Mouse (Mus musculus) brain, embryonic 14.5 days (tissue): ENCODE results near the gene Zdhhc14. TPM values are rescaled to one million over a fixed set of nuclear protein-coding genes. Genes with fewer than 3 reads are reported as not detected.
A peak's percentile ranks its signal among the peaks of the same experiment; 100 is the strongest.

Experiments used
- DNase-seq: peaks from one replicate; pipeline ENCODE4 v3.0.0-alpha.2; 2011; ENCODE audit warnings: low read depth
- CTCF ChIP-seq: fragments of 200-500 bp; IDR thresholded peaks from 2 replicates; pipeline ENCODE4 v1.5.1; 2012; ENCODE audit warnings: inconsistent platforms, mild to moderate bottlenecking, moderate library complexity, borderline replicate concordance; ENCODE audit not compliant: insufficient read depth, insufficient read length; ENCODE audit errors: extremely low read depth
- POLR2A ChIP-seq: fragments of 200-500 bp; IDR thresholded peaks from 2 replicates; pipeline ENCODE4 v1.6.1; 2012; ENCODE audit warnings: mild to moderate bottlenecking, inconsistent platforms, borderline replicate concordance; ENCODE audit not compliant: poor library complexity, insufficient read depth, insufficient read length, severe bottlenecking; ENCODE audit errors: extremely low read depth
- polyA plus RNA-seq: library from polyadenylated mRNA; depleted of rRNA; stranded (reverse); fragments of >200 nt; gene quantifications from 2 replicates; pipeline ENCODE4 v1.2.3, GENCODE M21; 2012; rRNA removed

Gene Zdhhc14
- 2.8 and 6.2 TPM in 2 replicates for polyA plus RNA-seq

DNA sequence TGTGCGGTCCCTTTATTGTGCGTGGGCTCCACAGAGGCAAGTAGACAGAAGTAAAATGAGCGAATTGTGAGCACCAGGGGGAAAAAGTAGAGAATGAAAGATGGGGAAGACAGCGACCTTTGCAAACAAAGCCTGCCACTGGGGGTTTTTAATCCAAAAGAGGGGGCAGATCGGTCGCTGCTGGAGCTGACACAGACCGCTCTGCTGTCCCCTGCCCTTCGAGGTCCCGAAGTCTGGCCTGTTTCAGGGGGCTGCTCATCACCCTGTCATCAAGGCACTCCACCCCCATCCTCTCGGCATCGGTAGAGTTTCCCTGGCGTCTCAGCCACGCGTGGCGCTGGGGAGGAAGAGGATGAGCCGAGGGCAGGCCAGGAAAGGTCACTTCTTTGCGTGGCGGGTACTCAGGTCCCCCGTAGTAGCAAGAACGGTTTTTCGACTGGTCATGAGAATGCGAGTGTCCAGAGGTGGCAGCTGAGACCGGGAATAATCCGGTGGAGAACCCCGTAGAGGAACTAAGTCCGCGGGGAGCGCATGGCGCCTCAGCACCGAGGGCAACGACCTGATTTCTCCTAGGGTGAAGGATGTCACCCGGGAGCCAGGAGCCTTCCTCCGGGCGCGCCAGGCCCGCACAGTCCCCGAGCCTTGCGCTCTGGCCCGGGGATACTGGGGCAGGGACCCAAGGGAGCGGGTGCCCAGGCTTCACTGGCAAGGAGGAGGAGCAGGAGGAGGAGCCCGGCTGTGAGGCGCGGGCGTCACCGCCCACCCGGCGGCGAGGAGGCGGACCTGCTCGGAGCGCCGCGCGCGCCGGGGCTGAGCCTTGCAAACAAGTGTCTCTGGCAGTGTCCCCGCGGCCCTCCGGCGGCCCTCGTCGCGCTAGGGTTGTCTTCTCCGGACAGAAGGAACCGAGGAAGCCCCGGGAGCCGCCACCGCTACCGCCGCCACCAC is at the start of gene Zdhhc14:
Zdhhc14 (plus strand) TSS at position 757 of the 945 bp plus-strand sequence.
- peak; percentile 97 for DNase-seq

DNA sequence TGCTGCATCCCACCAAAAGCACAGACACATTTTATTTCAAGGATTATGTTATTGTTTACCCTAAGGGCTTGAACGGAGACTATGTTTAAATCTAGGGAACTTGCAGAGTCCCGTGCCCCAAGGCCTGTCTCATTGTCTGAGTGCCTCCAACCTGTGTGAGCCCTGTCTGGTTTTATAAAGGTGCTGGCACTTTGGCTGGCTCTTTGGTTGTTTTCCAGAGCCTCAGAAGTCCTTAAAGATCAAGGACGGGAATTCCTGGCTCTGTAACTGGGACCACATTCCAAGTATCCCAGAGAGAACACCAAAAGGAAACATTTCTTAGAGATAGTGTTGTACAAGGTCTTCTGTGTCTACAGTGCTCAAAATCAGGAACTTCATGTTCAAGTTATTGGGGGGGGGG is 49.1 kb upstream of the Zdhhc14 start:
- no peak for TF ChIP-seq POLR2A
- no peak for TF ChIP-seq CTCF

More for the DNA sequence above, at the start of gene Zdhhc14:
- TF ChIP-seq CTCF = no peak
- peak; percentile 84 for TF ChIP-seq POLR2A

DNA sequence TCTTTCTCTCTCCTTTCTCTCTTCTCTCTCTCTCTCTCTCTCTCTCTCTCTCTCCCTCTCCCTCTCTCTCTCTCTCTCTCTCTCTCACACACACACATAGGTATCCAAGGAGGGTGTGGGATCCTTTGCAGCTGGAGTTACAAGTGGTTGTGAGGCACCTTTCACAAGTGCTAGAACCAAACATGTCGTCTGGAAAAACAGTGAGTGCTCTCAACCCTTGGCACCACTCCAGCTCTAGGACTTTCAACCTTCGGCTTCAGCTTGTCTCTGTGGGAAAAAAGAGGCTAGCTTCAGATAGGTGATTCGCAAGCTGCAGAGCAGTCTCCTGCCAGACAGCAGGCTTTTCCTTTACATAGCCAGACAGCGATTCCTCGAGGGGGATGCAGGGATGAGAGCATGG is 48.6 kb upstream of the Zdhhc14 start:
- TF ChIP-seq POLR2A (no peak), CTCF (no peak)
- DNase-seq = no peak

More for the DNA sequence above, 49.1 kb upstream of the Zdhhc14 start:
- no peak for DNase-seq

GRCm38 (mm10) chr17:5453657-5454056 is 38.7 kb upstream of the Zdhhc14 start:
- TF ChIP-seq POLR2A = no peak
- TF ChIP-seq CTCF = no peak
- no peak for DNase-seq

- TF ChIP-seq POLR2A (no peak), CTCF (no peak)
- no peak for DNase-seq
Observed at GRCm38 (mm10) chr17:5463912-5464311, 28.4 kb upstream of the Zdhhc14 start.

DNA sequence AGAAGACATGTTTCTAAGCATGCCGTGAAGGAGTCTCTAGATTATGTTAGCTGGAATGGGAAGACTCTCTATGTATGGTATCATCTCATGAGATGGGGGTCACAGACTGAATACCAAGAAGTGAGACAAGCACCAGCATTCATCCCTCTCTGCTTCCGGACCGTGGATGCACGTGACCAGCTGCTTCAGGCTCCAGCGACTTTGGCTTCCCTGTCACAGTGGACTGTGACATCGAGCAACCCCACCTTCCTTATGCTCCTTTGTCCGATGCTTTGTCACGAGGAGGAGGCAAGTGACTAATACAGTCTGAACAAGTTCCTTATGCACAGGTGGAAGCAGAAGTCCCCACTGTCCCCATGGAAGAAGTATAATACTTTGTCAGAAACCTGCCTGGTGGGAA is 25.6 kb upstream of the Zdhhc14 start:
- TF ChIP-seq POLR2A = no peak
- TF ChIP-seq CTCF = no peak
- no peak for DNase-seq

DNA sequence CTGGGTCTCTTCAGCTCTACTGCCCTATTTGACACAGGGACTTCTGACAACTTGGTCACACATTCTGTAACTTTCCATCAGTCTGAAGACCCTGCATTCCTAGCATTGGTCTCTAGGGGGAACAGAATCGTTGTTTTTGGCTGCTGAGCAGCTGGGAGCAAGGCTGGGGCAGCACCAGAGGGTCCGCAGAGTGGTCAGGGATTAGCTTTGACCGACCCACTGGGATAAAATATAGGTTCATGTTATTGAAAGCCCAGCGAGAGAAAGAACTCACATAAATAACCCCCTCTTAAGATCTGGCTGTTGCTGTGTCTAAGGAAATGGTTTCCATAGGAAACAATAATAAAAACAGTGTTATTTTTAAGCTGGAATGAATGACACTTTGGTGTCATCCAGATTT is 25.2 kb upstream of the Zdhhc14 start:
- TF ChIP-seq POLR2A = no peak
- peak; percentile 14; the same call in 1 of the 2 replicates for TF ChIP-seq CTCF
- no peak for DNase-seq

GRCm38 (mm10) chr17:5472268-5472667 is 20.1 kb upstream of the Zdhhc14 start:
- DNase-seq = no peak
- TF ChIP-seq POLR2A (no peak), CTCF (no peak)

GRCm38 (mm10) chr17:5475960-5476725 is 16.2 kb upstream of the Zdhhc14 start:
- peak; percentile 45 for DNase-seq
- TF ChIP-seq POLR2A (no peak), CTCF (no peak)

DNA sequence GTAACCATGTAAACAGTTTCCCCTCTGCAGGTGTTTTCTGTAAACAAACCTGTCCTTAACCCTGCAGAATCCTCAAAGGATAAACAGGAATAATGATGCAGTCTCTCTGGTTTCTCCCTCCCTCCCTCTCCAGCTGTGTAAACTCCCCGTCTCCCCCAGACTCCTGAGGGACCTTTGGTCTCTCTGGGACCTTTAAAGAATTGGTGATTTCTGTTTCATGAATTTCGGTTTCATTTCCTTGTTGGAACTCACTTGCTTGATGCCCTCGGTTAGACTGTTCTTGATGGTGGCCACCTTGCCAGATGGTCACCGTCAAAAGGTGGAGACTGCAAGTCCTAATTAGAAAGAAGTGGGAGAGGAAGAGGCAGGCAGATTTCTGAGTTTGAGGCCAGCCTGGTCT is 8.9 kb upstream of the Zdhhc14 start:
- TF ChIP-seq CTCF (no peak), POLR2A (no peak)
- no peak for DNase-seq

- TF ChIP-seq CTCF (no peak), POLR2A (no peak)
- no peak for DNase-seq
Observed at GRCm38 (mm10) chr17:5484663-5485062, 7.7 kb upstream of the Zdhhc14 start.
